Mouse (Mus musculus) megakaryocyte, adult 5-6 weeks (primary cell): ENCODE results near the gene Paics. TPM values are rescaled to one million over a fixed set of nuclear protein-coding genes. Genes with fewer than 3 reads are reported as not detected.
"Not testable (repeated sequence)": the region's sequence is repeated elsewhere in the genome, so short reads cannot be mapped to it uniquely, and the experiment has no call there.

Experiments used
- ATAC-seq: 2 replicates; pipeline ENCODE4 v1.8.0; 2016; ENCODE audit warnings: mild to moderate bottlenecking, inconsistent platforms; ENCODE audit not compliant: poor library complexity, severe bottlenecking
- total RNA-seq, 2 experiments: library from RNA; stranded (forward) in 1 of 2; stranded (reverse) in 1 of 2; fragments of 153-499, 151-499 nt in 1 of 2; fragments of 221-1000, 200-1000 nt in 1 of 2; gene quantifications; 2 replicates each; pipeline versions ENCODE4 v1.2.3 to v1.2.4; 2015 to 2017

The Paics gene
- total RNA-seq, 2 experiments from 2014 or later, result 193 to 225 TPM

GRCm38 (mm10) chr5:76950343-76951105 is 583 bp upstream of the Paics start:
- no peak for ATAC-seq

DNA sequence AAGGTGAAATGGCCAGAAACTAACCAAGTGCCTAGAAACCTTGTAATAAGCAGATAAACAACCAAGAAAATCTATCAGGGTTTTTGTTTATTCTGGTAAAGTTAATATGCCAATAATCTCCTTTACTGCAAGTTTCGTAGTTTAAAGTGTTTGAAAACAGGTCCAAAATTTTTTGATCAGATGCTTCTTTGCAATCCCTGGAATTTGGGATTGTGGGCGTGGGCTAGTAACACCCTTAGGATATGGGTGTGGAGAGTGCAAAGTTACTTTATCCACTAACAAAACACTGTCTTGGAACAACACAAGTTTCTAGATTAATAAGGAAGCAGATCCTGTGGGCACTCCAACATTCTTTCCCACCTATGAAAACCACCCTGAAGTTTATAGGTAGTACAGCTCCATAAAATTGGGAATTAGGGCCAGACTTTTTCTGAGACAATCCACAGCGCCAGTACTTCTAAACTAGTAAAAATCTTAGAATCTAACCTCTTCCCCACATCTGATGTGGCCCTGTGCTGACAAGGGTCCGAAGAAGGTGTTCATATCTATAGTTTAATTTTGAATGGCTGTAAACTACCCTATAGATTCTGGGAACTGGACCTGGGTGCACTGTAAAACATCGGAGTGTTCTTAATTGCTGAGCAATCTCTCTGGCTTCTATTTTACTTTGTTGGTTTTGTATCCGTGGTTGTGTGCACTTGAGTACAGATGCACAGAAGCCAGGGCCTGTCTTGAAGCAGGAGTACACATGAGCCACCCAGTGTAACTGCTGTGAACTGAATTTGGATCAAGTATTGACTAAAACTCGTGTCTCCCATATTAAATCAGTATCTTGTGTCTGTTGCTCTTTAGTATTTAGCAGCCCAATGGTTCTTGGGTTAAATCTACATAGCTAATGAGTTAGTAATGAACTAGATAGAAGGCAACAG is 1.3 kb downstream of the Paics start:
- ATAC-seq, result no peak

GRCm38 (mm10) chr5:76953794-76954193 is 2.7 kb downstream of the Paics start:
- ATAC-seq, result no peak

- no peak for ATAC-seq
These were observed 3.3 kb downstream of the Paics start for GRCm38 (mm10) chr5:76954271-76954900.

GRCm38 (mm10) chr5:76955474-76955873 is 4.4 kb downstream of the Paics start:
- ATAC-seq, result no peak

DNA sequence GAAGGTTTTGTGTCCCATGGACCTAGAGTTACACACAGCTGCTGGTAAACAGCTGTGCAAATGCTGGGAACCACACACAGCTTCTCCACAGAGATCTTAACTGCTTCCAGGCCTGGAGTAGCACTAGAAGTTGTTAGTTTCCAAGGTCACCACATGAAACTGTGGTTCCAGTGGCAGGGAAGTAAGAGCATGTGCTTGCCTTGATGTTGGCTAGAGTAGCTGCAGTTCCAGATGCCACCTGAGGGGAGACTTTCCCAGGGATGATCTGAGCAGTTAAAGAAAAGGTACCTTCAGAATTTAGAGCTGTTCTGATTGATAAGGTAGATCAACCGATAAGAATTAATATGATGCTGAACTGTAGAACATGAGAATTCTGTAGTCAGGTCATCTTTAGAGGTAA is 6.8 kb downstream of the Paics start:
- ATAC-seq, result peak; percentile 30; the same call in 1 of the 2 replicates

- ATAC-seq, result no peak
These were observed 8.5 kb downstream of the Paics start for GRCm38 (mm10) chr5:76959587-76959986.

DNA sequence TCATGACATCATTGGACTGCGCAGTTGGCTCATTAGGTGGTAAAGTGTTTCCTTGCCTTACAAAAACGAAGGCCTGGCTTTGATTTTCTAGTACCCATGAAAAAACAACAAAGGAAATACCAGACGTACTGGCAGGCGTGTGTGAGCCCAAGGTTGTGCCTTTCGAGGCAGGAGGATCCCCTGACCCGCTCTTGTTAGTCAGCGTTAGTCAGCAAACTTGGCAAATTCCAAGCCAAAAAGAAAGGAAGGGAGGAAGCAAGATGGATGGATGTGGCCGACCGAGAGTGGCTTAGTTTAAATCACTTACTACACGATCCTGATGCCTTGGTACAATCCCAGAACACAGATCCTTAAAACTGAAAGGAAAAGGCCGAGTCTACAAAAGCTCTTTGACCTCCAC is 11.4 kb downstream of the Paics start:
- ATAC-seq, result no peak

DNA sequence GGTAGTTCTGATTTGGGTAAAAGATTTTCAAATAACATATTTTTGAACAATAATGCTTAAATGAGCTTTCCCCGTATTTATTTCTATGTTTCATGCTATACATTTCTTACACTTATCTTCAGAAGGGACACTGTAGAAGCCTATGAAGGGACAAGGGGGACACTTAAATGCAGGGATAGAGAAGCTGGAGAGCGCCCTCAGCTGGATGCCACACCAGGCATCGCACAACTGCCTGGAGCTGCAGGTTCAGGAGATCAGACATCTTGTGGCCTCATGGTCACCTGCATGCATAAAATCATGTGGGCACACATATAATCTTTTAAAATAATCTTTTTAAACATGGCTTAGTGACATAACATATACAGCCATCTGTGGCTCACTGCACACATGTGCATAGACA is 13.5 kb downstream of the Paics start:
- ATAC-seq, result no peak

- ATAC-seq, result no peak
These were observed 18.1 kb downstream of the Paics start for GRCm38 (mm10) chr5:76969250-76969649.

- ATAC-seq, result not testable (repeated sequence)
These were observed 20.0 kb downstream of the Paics start for GRCm38 (mm10) chr5:76971115-76971514.

GRCm38 (mm10) chr5:76973488-76973887 is 22.4 kb downstream of the Paics start:
- peak; percentile 57 for ATAC-seq

DNA sequence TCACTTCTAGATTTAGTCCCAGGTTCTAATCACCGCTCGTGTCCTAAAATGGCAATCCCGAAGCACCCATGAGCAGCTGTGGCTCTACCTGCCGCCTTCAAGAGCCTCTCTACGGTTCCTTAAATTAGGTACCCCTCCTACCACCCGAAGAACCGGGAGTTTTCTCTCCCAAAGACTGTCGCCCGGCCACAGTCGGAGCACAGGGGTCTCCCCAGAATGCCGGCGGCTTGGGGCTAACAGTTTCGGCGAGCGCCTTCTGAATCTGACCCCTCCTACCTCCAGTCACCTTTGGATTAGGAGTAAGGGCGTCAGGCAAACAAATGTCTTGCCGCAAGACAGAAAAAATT is 23.1 kb downstream of the Paics start:
- peak; percentile 7 for ATAC-seq

DNA sequence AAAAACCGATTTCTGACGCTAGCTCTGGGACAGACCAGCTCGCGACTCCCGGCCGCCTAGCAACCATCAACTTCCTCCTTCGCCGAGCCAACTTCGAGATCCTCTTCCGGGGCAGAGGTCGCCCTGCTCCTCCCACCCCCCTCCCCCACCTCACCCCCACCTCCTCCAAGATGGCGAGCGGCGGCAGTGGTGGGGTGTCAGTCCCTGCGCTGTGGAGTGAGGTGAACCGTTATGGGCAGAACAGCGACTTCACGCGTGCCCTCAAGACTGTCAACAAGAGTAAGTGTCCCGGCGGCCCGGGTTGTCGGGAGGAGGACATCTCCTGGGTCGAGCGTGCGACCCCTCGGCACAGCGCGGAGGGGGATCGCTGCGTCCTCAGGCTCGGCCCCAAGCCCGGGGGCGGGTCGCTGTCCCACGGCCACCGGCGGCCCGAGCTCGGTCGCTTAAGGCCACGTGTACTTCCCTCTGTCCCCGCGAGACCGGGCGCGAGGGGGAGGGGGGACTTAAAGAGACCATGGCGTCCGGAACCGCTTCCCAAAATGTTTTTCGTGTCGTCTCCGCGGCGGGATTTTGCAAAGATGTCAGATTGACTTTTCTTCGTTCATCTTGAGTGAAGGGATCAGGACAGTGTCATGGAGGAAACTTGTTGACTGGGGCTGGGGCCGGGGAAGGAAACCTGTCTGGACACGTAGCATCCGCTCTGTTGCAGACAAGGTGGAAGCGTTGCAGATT is 23.6 kb downstream of the Paics start, which contains the start of gene Srp72:
Gene Srp72, plus strand, starts transcription at position 130 of the 732 bp plus-strand sequence.
- ATAC-seq, result peak; percentile 93

DNA sequence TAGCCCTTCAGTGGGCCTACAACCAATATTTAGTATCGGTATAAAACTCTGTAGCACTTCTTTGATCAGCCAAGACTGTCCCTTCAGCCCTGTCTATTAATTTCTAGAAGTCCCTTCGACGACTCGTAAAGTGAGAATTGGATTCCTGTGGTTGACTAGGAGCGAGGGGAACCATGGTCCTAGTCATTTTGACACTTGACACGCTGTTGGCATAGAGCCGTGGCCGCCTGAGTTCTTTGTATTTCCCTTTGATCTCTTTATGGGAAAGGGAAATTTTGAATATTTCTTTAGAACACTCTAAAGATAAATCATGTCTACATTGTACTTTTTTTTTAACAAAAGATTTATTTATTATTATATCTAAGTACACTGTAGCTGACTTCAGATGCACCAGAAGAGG is 24.6 kb downstream of the Paics start:
- no peak for ATAC-seq

DNA sequence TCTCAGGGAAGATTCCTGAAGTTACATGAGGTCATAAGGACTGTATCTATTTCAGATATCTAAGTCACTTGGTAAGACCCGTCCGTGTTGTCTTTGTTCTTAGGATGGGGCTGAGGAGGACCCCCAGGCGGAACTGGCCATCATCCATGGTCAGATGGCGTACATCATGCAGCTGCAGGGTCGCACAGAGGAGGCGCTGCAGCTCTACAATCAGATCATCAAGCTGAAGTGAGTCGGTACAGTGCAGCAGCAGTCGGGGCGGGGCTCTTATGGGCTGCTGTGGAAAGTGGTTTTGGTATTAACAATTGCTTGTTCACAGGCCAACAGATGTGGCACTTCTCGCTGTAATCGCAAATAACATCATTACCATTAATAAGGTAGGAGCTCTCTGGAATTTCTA is 32.9 kb downstream of the Paics start:
- ATAC-seq, result no peak

- no peak for ATAC-seq
These were observed 39.7 kb downstream of the Paics start for GRCm38 (mm10) chr5:76990789-76991188.

DNA sequence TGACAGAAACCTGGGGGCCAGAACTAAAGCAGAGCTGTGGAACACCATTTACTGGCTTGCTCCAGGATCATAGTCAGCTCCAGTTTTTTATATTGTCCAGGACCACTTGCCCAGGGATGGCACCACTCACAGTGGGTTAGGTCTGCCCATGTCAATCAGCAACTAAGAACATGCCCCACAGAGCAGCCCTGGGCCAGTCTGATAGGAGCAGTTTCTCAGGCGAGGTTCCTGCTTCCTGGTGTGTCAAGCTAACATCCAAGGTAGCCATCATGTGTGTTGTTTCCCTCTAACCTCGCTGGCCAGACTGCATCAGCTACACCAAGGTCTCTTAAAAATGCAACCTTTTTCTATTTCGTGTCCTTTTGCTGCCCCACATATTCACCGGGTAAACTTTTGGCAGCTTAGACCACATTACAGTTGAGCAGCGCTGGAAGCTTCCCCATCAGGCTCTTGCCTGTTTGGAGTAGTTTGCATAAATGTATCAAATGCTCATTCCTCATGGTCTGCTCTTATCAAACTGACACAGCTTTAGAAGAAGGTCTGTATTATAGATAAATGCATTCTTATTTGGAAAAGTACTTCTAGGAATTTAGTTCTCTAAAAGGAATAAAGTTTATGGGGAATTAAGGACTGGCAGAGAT is 42.2 kb downstream of the Paics start:
- ATAC-seq, result no peak

DNA sequence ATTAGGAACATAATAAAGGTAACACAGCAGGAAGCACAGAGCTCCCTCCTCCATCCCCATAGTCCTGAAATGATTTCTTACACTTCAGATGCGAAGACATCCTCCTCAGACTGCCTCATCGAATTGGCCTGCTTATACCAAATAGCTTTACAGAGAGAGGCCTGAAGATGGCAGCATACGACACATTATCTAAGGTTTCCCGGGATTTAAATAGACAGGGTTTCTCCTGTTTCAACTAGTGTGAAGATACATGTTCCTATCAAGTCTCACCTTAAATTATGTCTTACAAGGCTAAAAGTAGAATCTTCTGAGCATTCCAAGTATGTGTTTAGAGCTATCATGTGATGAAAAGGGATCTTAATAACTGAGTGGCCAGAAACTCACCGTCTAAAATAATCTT is 47.3 kb downstream of the Paics start:
- ATAC-seq, result no peak

- no peak for ATAC-seq
These were observed 50.1 kb downstream of the Paics start for GRCm38 (mm10) chr5:77001192-77001591.
